Mouse (Mus musculus) testis, postnatal 14 days (tissue): ENCODE measurements around the gene Sh3rf1.

Experiments used
- DNase-seq: peaks from one replicate; pipeline ENCODE4 v3.0.0; 2021; ENCODE audit warnings: low spot score

Gene Sh3rf1

DNA sequence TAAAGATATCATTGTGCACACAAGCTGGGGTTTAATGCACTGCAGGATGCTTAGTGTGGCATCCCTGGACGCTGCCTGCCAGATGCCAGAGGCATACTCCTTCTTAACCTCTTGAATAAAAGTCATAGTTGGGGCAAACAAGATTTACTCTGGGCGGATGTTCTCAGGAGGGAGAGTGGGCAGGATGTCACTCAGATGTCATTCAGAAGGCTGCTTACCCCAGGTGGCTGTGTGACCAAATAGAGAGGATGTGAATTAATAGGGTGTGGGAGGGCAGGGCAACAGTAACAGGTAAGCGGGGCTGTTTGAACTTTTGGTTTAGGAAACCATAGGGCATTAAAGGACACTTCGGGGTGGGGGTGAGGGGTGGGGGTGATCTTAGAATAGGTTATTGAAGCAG, 37.7 kb downstream of the Sh3rf1 start:
- no peak for DNase-seq

GRCm38 (mm10) chr8:61263691-61264090, 40.0 kb downstream of the Sh3rf1 start:
- DNase-seq: no peak

DNA sequence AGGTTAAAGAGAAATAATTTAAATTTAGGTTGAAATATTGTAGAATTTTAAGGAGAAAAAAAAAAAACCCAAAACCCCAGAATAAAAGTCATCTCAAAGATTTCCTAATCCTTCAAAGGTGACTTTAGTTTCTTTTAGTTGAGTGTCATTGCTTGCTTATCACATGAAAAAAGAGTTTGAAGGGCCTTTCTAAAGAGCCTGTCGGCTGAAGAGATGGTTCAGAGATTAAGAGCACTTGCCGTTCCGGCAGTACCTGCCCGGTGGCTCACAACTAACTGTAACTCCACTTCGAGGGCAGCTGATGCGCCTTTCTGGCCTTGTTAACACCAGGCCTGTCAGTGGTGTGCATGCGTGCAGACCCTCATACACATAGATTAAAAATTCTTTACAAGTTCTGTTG, 41.2 kb downstream of the Sh3rf1 start:
- DNase-seq: no peak

- no peak for DNase-seq
These were observed 41.7 kb downstream of the Sh3rf1 start for GRCm38 (mm10) chr8:61265390-61265789.

- no peak for DNase-seq
These were observed 43.4 kb downstream of the Sh3rf1 start for GRCm38 (mm10) chr8:61267061-61267460.

DNA sequence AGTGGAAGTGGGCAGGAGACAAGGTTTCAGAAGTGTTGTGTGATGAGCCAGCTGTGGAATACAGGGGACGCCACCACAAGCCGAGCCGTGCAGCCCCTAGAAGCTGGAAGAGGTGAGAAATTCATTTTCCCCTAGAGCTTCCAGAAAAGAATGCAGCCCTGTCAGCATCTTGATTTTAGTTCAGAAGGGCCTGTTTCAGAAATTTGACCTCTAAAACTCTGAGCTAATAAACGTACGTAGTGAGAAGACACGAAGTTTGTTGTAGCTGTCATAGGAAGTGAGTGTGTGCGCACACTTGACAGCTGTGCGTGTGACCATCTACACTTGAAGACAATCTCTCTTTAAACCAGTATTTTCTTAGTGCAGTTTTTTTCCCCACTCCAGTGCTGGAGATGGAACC, 44.0 kb downstream of the Sh3rf1 start:
- DNase-seq: no peak

DNA sequence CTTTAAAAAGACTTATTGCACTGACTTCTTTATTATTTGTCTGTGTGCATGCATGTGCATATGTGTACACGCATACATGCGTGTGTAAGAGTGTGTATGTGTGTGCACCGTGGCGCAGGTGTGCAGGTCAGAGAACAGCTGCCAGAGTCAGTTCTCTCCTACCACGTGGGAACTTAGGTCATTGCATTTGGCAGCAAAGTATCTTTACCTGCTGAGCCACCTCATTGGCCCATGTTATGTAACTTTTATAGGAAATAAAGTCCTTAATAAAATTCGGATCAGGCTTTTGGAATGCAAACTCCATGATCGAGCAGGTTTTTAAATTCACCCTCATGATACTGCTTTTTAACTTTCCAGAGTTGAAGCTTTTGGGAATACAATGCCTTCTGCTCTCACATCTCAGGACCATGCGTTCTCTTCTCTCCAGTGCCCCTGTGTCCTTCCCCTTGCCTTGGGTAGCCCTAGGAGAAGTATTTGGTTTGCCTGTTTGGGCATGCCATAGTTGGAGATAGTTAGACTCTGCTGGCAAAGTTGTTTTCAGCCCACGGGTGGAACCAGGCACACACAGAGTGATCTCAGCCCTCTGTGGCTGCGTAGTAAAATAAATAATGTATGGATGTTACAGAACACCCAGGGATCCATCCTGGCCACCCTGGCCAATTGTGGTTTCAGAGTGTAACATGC, 44.7 kb downstream of the Sh3rf1 start:
- no peak for DNase-seq

DNA sequence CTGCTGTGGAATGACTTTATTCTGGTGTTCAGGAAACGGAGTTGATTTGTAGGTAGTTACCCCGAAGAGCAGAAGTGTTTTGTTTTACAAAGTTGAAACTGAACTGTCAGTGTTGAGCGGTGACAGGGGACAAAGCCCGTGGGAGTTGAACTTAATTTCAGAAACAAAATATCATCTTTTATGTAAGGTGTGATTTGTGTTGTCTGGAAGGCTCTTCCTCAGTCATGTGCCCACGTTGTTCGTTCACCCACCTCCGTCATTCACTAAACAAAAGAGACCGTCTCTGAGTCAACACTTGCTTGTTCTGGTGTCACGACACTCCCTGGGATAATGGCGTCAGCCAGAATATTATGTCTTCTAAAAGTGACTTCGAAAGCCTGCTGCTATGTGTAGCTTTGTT, 46.3 kb downstream of the Sh3rf1 start:
- no peak for DNase-seq

DNA sequence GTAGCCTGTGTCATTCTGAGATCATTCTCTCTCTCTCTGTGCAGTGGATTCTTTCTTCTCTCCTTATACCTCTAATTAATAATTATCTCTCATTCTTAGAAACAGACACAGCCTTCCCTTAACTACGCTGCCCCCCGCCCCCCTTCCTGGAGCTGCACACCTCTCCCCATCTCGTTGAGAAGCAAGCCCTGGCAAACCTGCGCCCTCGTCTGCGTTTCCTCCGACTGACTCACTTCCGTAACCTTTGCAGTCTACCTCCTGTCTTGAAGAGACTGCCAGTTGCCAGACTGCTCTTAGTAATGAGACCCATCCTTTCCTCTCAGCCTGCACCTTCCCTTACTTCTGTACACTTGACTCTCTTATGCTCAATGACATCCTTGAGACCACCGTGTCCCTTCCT, 46.9 kb downstream of the Sh3rf1 start:
- DNase-seq: no peak

DNA sequence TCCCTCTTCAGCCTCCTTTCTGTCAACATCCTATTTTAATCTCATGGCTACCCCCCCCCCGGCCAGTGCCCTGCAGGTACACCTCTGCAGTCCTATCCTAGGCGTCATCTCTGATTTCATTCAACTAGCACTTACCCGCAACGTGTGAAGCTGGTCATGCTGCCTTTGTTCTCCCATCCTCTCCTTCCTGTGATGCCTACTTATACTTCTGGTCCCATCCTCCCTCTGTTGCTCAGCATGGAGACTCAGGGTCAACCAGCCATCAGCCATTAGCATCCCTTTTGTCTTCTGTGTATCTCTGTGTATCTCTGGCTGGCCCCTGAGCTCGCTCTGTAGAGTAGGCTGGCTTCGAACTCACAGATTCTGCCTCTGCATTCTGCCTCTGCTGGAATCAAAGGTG, 47.3 kb downstream of the Sh3rf1 start:
- DNase-seq: no peak

DNA sequence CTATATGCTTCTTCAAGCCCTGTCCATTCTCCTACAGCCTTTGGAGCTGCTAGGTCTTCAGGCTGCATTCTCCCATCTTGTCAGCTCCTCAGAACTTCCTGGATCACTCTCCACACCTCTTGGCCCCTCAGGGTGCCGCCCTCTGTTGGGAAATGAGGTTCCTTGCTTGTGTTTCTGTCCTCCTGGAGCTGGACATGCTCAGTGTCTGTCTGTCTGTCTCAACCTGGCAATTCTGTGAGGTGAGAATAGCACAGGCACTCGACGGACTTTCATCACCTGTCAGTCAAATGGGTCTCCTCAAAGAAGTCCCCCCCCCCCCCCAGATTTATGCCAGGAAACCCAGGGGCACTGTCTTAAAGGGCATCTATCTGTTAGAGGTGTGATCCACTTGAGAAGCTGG, 49.2 kb downstream of the Sh3rf1 start:
- no peak for DNase-seq

- no peak for DNase-seq
These were observed 49.9 kb downstream of the Sh3rf1 start for GRCm38 (mm10) chr8:61273307-61274221.

DNA sequence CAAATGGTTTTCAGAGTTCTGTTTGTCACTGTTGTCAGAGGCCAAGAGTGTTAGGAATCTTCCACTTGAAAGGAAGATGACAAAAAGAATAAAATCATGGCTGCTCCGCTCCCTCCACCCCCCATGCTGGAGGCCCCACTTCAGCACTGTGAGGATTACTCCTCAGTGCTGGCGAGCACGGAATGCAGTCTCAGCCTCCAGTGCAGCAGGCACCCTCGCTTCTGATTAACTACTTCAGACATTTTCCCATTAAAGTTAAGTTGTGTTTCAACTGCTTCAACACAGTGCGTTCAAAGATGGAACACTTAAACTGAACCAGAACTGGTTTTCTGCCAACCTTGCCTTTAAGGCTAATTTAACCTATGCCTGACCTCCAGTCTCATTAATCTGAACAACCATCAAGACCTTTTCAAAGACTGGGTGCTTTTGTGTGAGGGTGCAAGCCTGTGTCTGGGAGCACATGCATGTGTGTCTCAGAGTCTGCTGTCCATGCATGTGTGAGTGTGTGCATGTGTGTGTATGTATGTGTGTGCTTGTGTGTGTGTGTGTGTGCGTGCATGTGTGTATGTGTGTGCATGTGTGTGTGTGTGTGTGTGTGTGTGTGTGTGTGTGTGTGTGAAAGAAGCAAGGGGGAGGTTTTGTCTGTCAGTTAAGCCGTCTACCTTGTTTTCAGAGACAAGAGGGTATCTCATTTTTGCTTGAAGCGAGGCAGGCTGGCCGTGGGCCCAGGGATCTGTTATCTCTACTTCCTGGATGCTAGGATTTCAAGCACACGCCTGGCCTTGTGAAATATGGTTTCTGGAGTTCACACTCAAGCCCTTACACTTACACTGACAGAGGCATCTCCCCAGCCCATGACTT, 51.2 kb downstream of the Sh3rf1 start:
- DNase-seq: no peak

- no peak for DNase-seq
These were observed 52.0 kb downstream of the Sh3rf1 start for GRCm38 (mm10) chr8:61275463-61276356.

GRCm38 (mm10) chr8:61276397-61276796, 52.7 kb downstream of the Sh3rf1 start:
- no peak for DNase-seq

DNA sequence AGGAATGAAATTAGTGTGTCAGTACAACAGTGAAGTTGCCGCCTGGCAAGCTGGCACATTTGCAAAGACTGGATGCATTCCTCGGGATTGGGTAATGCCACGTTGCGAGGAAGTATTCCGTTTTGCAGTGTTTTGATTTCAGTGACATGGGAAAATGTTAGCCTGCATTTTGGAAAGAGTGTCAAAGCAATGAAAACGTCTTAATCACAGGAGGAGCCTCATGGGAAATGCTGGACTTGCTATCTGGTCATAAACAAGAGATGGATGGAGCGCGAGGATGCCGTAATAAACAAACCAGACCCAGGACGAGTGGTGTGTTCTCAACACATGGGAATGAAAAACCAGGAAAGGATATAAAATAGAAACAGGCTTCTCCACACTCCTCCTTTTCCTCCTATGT, 55.4 kb downstream of the Sh3rf1 start:
- no peak for DNase-seq

DNA sequence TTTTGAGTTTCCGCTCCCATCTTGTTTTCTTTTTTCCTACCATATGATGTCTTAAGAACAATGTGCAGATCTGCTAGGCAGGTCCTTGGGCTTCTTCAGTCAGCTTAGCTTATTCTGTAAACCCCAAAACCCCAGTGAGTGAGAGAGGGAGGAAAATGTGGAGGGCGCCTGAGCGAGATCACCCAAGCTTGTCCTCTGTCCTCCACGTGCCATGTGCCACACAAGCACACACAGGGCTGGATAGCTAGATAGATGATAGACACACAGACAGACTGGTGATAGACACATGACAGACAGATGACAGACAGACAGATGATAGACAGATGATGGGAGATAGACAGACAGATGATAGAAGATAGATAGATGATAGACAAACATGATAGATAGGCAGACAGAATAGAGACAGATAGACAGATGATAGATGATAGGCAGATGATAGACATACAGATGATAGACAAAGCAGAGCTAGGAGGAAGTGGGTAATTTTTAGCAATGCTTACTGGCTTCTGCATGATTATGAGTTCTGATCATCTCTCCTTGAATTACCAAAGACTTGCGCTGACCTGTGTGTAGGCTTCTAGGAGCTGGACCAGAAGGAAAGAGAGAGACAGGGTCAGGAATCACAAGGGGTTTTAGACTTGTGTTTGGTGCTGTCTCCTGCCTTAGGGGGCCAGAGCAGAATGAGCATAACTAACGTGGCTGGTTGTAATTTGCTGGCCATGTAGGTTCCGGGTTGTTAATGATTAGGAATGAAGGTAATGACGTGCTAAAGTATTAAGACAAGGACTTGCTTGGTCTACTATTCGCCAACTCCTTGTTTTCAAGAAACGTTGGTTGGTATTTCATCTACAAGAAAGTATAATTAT, 58.9 kb downstream of the Sh3rf1 start:
- no peak for DNase-seq

- peak; percentile 26 for DNase-seq
These were observed 59.8 kb downstream of the Sh3rf1 start for GRCm38 (mm10) chr8:61283169-61284081.

GRCm38 (mm10) chr8:61285896-61286295, 62.2 kb downstream of the Sh3rf1 start:
- DNase-seq: no peak
